Mouse (Mus musculus): ENCODE results near the gene Zfp784. TPM values are rescaled to one million over a fixed set of nuclear protein-coding genes. Genes with fewer than 3 reads are reported as not detected.
A peak's percentile ranks its signal among the peaks of the same experiment; 100 is the strongest.

The Zfp784 gene
- total and polyA plus RNA-seq, 3 experiments = 0.96 to 2.9 TPM; not detected in 1

- H3K27me3 ChIP-seq (ENCODE audit: control insufficient read depth in 1 of 2, insufficient read depth in 2 of 2, low read length in 2 of 2) = no peaks in the 10 kb centered on the region
- peaks cover 19 to 38% of the 10 kb centered on the region in 2 experiments for H3K36me3 ChIP-seq (ENCODE audit: control insufficient read depth in 1 of 2, insufficient read depth in 2 of 2, low read length in 2 of 2)
- peaks cover 60% of the 10 kb centered on the region for H3K79me2 ChIP-seq (ENCODE audit: control insufficient read depth, insufficient read depth, low read length, poor library complexity)
- H3K9me3 ChIP-seq (replicated peaks; ENCODE audit: insufficient read depth, low read length) = no peaks in the 10 kb centered on the region
- H3K27ac ChIP-seq (ENCODE audit: control insufficient read depth, low read depth, low read length) = no peak overlapping the region
- peak; percentile 53 for DNase-seq (ENCODE audit: low read depth, low spot score)
- no peak overlapping the region for H3K4me3 ChIP-seq (ENCODE audit: control insufficient read depth in 1 of 2, insufficient read depth in 1 of 2, low read depth in 2 of 2, low read length in 2 of 2)
- TF ChIP-seq EP300 (IDR thresholded peaks at IDR 0.05; ENCODE audit: low read depth in 1 of 2, low read length in 2 of 2) (peak; percentile 42 to 49; a peak in 3 of 4 replicates), USF2 (IDR thresholded peaks at IDR 0.05; ENCODE audit: borderline replicate concordance in 1 of 2, insufficient read depth in 1 of 2, low read depth in 1 of 2, low read length in 2 of 2) (no peak), TAL1 (IDR thresholded peaks at IDR 0.05; ENCODE audit: low read length) (peak; percentile 52), CTCF (IDR thresholded peaks at IDR 0.05 in 2 of 3, conservative IDR thresholded peaks at IDR 0.05 in 1 of 3; ENCODE audit: control insufficient read depth in 1 of 3, insufficient read depth in 1 of 3, low read depth in 2 of 3, low read length in 3 of 3, poor library complexity in 1 of 3, severe bottlenecking in 1 of 3) (no peak), GATA1 (IDR thresholded peaks at IDR 0.05; ENCODE audit: low read depth, low read length) (peak; percentile 68)
- H3K9ac ChIP-seq (ENCODE audit: control insufficient read depth, low read depth, low read length, poor library complexity, severe bottlenecking) = no peak overlapping the region
- peaks cover 8 to 34% of the 10 kb centered on the region in 2 experiments for H3K4me1 ChIP-seq (ENCODE audit: control insufficient read depth in 1 of 2, insufficient read depth in 2 of 2, low read length in 2 of 2)
Observed at GRCm38 (mm10) chr7:5085512-5085911, 47.3 kb upstream of the Zfp784 start.

GRCm38 (mm10) chr7:5083325-5084105 lies 45.3 kb upstream of the Zfp784 start:
- peaks cover 57% of the 10 kb centered on the region for H3K79me2 ChIP-seq (ENCODE audit: control insufficient read depth, insufficient read depth, low read length, poor library complexity)
- H3K9ac ChIP-seq (ENCODE audit: control insufficient read depth, low read depth, low read length, poor library complexity, severe bottlenecking) = no peak overlapping the region
- no peak for TF ChIP-seq POLR2AphosphoS2 (IDR thresholded peaks at IDR 0.05; ENCODE audit: low read length)
- TF ChIP-seq MXI1 (IDR thresholded peaks at IDR 0.05; ENCODE audit: low read depth, low read length) = no peak
- peaks cover 9 to 38% of the 10 kb centered on the region in 2 experiments for H3K36me3 ChIP-seq (ENCODE audit: control insufficient read depth in 1 of 2, insufficient read depth in 2 of 2, low read length in 2 of 2)
- H3K4me1 ChIP-seq (ENCODE audit: control insufficient read depth in 1 of 2, insufficient read depth in 2 of 2, low read length in 2 of 2) = peaks cover 8 to 34% of the 10 kb centered on the region in 2 experiments
- H3K9me3 ChIP-seq (replicated peaks; ENCODE audit: insufficient read depth, low read length) = no peaks in the 10 kb centered on the region
- no peak overlapping the region for H3K27ac ChIP-seq (ENCODE audit: control insufficient read depth, low read depth, low read length)
- DNase-seq (ENCODE audit: low read depth, low spot score) = peak; percentile 39
- H3K4me3 ChIP-seq (ENCODE audit: control insufficient read depth in 1 of 2, insufficient read depth in 1 of 2, low read depth in 2 of 2, low read length in 2 of 2) = no peak overlapping the region
- no peaks in the 10 kb centered on the region for H3K27me3 ChIP-seq (ENCODE audit: control insufficient read depth in 1 of 2, insufficient read depth in 2 of 2, low read length in 2 of 2)

- Histone ChIP-seq H3K4me3 (ENCODE audit: control insufficient read depth in 1 of 2, insufficient read depth in 1 of 2, low read depth in 2 of 2, low read length in 2 of 2) (peak overlapping the region; percentile 69 to 95), H3K4me1 (ENCODE audit: control insufficient read depth in 1 of 2, insufficient read depth in 2 of 2, low read length in 2 of 2) (peaks cover 8 to 34% of the 10 kb centered on the region in 2 experiments), H3K27ac (ENCODE audit: control insufficient read depth, low read depth, low read length) (no peak overlapping the region), H3K9ac (ENCODE audit: control insufficient read depth, low read depth, low read length, poor library complexity, severe bottlenecking) (peak overlapping the region; percentile 91), H3K79me2 (ENCODE audit: control insufficient read depth, insufficient read depth, low read length, poor library complexity) (peaks cover 46% of the 10 kb centered on the region), H3K36me3 (ENCODE audit: control insufficient read depth in 1 of 2, insufficient read depth in 2 of 2, low read length in 2 of 2) (peaks cover 19 to 44% of the 10 kb centered on the region in 2 experiments), H3K9me3 (replicated peaks; ENCODE audit: insufficient read depth, low read length) (no peaks in the 10 kb centered on the region), H3K27me3 (ENCODE audit: control insufficient read depth in 1 of 2, insufficient read depth in 2 of 2, low read length in 2 of 2) (no peaks in the 10 kb centered on the region)
- no peak for TF ChIP-seq TCF12 (IDR thresholded peaks at IDR 0.05; ENCODE audit: low read depth, low read length)
- TF ChIP-seq SMC3 (IDR thresholded peaks at IDR 0.05; ENCODE audit: low read depth, low read length) = no peak
- no peak for TF ChIP-seq USF2 (IDR thresholded peaks at IDR 0.05; ENCODE audit: borderline replicate concordance in 1 of 2, insufficient read depth in 1 of 2, low read depth in 1 of 2, low read length in 2 of 2)
- no peak for TF ChIP-seq ZNF384 (IDR thresholded peaks at IDR 0.05; ENCODE audit: low read depth, low read length)
- TF ChIP-seq ZMIZ1 (IDR thresholded peaks at IDR 0.05; ENCODE audit: low read depth, low read length) = no peak
- no peak for TF ChIP-seq CHD1 (IDR thresholded peaks at IDR 0.05; ENCODE audit: low read depth, low read length)
- no peak for TF ChIP-seq POLR2AphosphoS5 (IDR thresholded peaks at IDR 0.05; ENCODE audit: borderline replicate concordance, low read depth, low read length)
- no peak for TF ChIP-seq MXI1 (IDR thresholded peaks at IDR 0.05; ENCODE audit: low read depth, low read length)
- TF ChIP-seq CTCF (IDR thresholded peaks at IDR 0.05 in 2 of 3, conservative IDR thresholded peaks at IDR 0.05 in 1 of 3; ENCODE audit: control insufficient read depth in 1 of 3, insufficient read depth in 1 of 3, low read depth in 2 of 3, low read length in 3 of 3, poor library complexity in 1 of 3, severe bottlenecking in 1 of 3) = no peak
- no peak for TF ChIP-seq POLR2A (IDR thresholded peaks at IDR 0.05; ENCODE audit: control insufficient read depth in 1 of 2, insufficient read depth in 1 of 2, low read depth in 1 of 2, low read length in 2 of 2, poor library complexity in 1 of 2)
- no peak for TF ChIP-seq GABPA (IDR thresholded peaks at IDR 0.05; ENCODE audit: low read depth, low read length)
- TF ChIP-seq TAL1 (IDR thresholded peaks at IDR 0.05; ENCODE audit: low read length) = no peak
- TF ChIP-seq MAZ (IDR thresholded peaks at IDR 0.05; ENCODE audit: low read depth, low read length) = no peak
- TF ChIP-seq HCFC1 (IDR thresholded peaks at IDR 0.05; ENCODE audit: low read depth, low read length) = no peak
- TF ChIP-seq ZKSCAN1 (IDR thresholded peaks at IDR 0.05; ENCODE audit: low read depth, low read length) = no peak
- TF ChIP-seq MYC (IDR thresholded peaks at IDR 0.05; ENCODE audit: low read depth, low read length) = no peak
- no peak for TF ChIP-seq KAT2A (conservative IDR thresholded peaks at IDR 0.05; ENCODE audit: low read depth, low read length)
- TF ChIP-seq RCOR1 (IDR thresholded peaks at IDR 0.05; ENCODE audit: low read depth, low read length) = no peak
- no peak for DNase-seq (ENCODE audit: low read depth, low spot score)
Observed at GRCm38 (mm10) chr7:5081939-5082338, 43.7 kb upstream of the Zfp784 start.
